Mouse (Mus musculus) liver, embryonic 14.5 days (tissue): Measurements from ENCODE around the gene Flad1.

Experiments used
- CTCF ChIP-seq: IDR thresholded peaks from 2 replicates; pipeline ENCODE4 v1.5.1; 2016; ENCODE audit warnings: antibody characterized with exemption, low read depth, control low read depth
- EP300 ChIP-seq: IDR thresholded peaks from 2 replicates; pipeline ENCODE4 v1.6.1; 2016; ENCODE audit warnings: antibody characterized with exemption, low read depth

DNA sequence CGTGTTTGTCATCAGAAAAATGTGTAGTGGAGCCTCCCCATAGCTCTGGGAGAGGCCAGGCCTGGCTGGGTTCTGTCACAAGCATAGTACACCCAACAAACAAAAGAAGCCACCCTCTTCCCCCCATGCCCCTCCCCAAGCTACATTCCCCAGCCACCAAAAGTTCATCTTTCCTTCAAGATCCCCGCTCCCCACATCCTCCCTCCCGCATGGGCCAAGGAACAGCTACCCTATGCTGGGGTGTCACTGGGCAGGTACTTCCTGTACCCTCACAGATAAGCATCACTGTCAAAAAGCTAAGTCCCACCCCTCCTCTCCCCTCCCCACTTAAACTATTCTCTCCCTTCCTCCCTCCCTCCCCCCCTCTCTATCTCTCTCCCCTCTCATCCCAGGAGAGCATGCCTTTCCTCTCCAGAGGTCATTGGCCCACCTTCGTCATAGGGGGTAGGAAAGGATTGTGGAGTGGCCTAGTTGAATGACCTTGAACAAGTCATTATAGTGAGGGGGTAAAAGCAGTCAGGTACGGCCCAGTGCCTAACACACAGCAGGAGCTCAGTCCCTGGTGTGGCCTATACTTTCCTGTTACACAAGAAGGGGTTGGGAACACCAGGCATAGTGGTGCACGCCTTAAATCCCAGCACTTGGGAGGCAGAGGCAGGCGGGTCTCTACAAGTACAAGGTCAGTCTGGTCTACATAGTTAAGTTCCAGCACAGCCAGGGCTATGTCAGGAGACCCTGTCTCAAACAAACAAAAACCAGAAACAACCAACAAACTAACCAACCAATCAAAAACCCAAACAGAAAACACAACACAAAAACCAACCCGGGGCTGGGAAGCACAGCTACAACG, 29.4 kb downstream of the Flad1 start:
- TF ChIP-seq EP300 (no peak), CTCF (no peak)
